Mouse (Mus musculus) liver, embryonic 12.5 days (tissue): Measurements from ENCODE around the gene Klk11. TPM values are rescaled to one million over a fixed set of nuclear protein-coding genes. Genes with fewer than 3 reads are reported as not detected.

Experiments used
- ATAC-seq: fragments of 200-750 bp; cut with Nextera tagmentation; 2 replicates; pipeline ENCODE4 v1.8.0; 2017; ENCODE audit warnings: moderate number of reproducible peaks, mild to moderate bottlenecking, moderate library complexity
- H3K27ac ChIP-seq: fragments of 300-500 bp; sonication (generic); 2 replicates; pipeline ENCODE4 v1.5.1; 2016; ENCODE audit warnings: mild to moderate bottlenecking
- H3K27me3 ChIP-seq: fragments of 300-500 bp; sonication (generic); replicated peaks from 2 replicates; pipeline ENCODE4 v1.6.1; 2016; ENCODE audit warnings: mild to moderate bottlenecking, moderate library complexity
- H3K36me3 ChIP-seq: fragments of 300-500 bp; sonication (generic); 2 replicates; pipeline ENCODE4 v1.6.1; 2016; ENCODE audit warnings: mild to moderate bottlenecking, moderate library complexity
- H3K4me1 ChIP-seq: fragments of 300-500 bp; sonication (generic); 2 replicates; pipeline ENCODE4 v1.6.1; 2016
- H3K4me2 ChIP-seq: fragments of 300-500 bp; sonication (generic); 2 replicates; pipeline ENCODE4 v1.6.1; 2016; ENCODE audit warnings: mild to moderate bottlenecking, moderate library complexity
- H3K4me3 ChIP-seq: fragments of 300-500 bp; sonication (generic); 2 replicates; pipeline ENCODE4 v1.5.1; 2016; ENCODE audit warnings: mild to moderate bottlenecking, moderate library complexity
- H3K9ac ChIP-seq: fragments of 300-500 bp; sonication (generic); 2 replicates; pipeline ENCODE4 v1.6.1; 2016; ENCODE audit warnings: mild to moderate bottlenecking, moderate library complexity
- H3K9me3 ChIP-seq: fragments of 300-500 bp; sonication (generic); replicated peaks from 2 replicates; pipeline ENCODE4 v1.6.1; 2016; ENCODE audit warnings: mild to moderate bottlenecking, moderate library complexity
- WGBS: fragments of 180-500 bp; shearing (Covaris S2); methylation state at CpG from one replicate; pipeline ENCODE4 v1.1.7; 2016; ENCODE audit not compliant: insufficient replicate concordance; 5-methylcytosine and 5-hydroxymethylcytosine counted together
- polyA plus RNA-seq: library from polyadenylated mRNA; unstranded; fragments of >200 nt; fragmentation: Nextera tagmentation; extraction: Ambion mirVana; gene quantifications from 2 replicates; pipeline ENCODE4 v1.2.1, GENCODE M21; 2016

Klk11 gene
- polyA plus RNA-seq, 1 experiment from 2014 or later, result not detected

GRCm38 (mm10) chr7:43777423-43777822 lies 3.0 kb downstream of the Klk11 start:
- no peaks in the 10 kb centered on the region for H3K36me3 ChIP-seq
- no peaks in the 10 kb centered on the region for H3K4me1 ChIP-seq
- H3K27me3 ChIP-seq, result 0 out of 2 replicates have a peak, but pooled peaks cover under 1% of the 10 kb centered on the region
- H3K9me3 ChIP-seq, result no peaks in the 10 kb centered on the region
- H3K4me3 ChIP-seq, result no peak overlapping the region
- no peak overlapping the region for H3K27ac ChIP-seq
- no peak overlapping the region for H3K4me2 ChIP-seq
- 74% methylated on average over 12 of the region's 12 CpGs for WGBS
- no peak overlapping the region for H3K9ac ChIP-seq
- ATAC-seq, result no peak

GRCm38 (mm10) chr7:43778176-43778970 lies 4.0 kb downstream of the Klk11 start:
- ATAC-seq, result no peak
- no peaks in the 10 kb centered on the region for H3K36me3 ChIP-seq
- H3K9ac ChIP-seq, result no peak overlapping the region
- H3K4me2 ChIP-seq, result no peak overlapping the region
- no peak overlapping the region for H3K27ac ChIP-seq
- H3K4me3 ChIP-seq, result no peak overlapping the region
- no peaks in the 10 kb centered on the region for H3K4me1 ChIP-seq
- WGBS, result 68% methylated on average over 10 of the region's 10 CpGs
- no peaks in the 10 kb centered on the region for H3K9me3 ChIP-seq
- H3K27me3 ChIP-seq, result peaks cover 10% of the 10 kb centered on the region

GRCm38 (mm10) chr7:43780241-43780640 lies 5.8 kb downstream of the Klk11 start:
- Histone ChIP-seq H3K4me1 (no peaks in the 10 kb centered on the region), H3K4me2 (no peak overlapping the region), H3K9me3 (no peaks in the 10 kb centered on the region), H3K27ac (no peak overlapping the region), H3K4me3 (no peak overlapping the region), H3K9ac (no peak overlapping the region), H3K27me3 (peaks cover 26% of the 10 kb centered on the region), H3K36me3 (no peaks in the 10 kb centered on the region)
- no peak for ATAC-seq
- 51% methylated on average over 6 of the region's 6 CpGs for WGBS

GRCm38 (mm10) chr7:43780746-43781145 lies 6.3 kb downstream of the Klk11 start, which contains the start of gene Klk10:
TSS of gene Klk10 (plus strand) at chr7:43781035.
- Histone ChIP-seq H3K9me3 (no peaks in the 10 kb centered on the region), H3K4me1 (no peaks in the 10 kb centered on the region), H3K27ac (no peak within 1 kb of the TSS), H3K27me3 (peaks cover 26% of the 10 kb centered on the region), H3K9ac (no peak within 1 kb of the TSS), H3K4me3 (no peak within 1 kb of the TSS), H3K4me2 (no peak within 1 kb of the TSS), H3K36me3 (no peaks in the 10 kb centered on the region)
- no peak for ATAC-seq
- WGBS, result 29% methylated on average over 5 of the region's 5 CpGs

GRCm38 (mm10) chr7:43781541-43781940 lies 7.1 kb downstream of the Klk11 start:
- H3K4me2 ChIP-seq, result no peak overlapping the region
- H3K27ac ChIP-seq, result no peak overlapping the region
- H3K36me3 ChIP-seq, result no peaks in the 10 kb centered on the region
- WGBS, result 71% methylated on average over 11 of the region's 11 CpGs
- H3K9ac ChIP-seq, result no peak overlapping the region
- peaks cover 26% of the 10 kb centered on the region for H3K27me3 ChIP-seq
- H3K9me3 ChIP-seq, result no peaks in the 10 kb centered on the region
- H3K4me1 ChIP-seq, result no peaks in the 10 kb centered on the region
- no peak for ATAC-seq
- no peak overlapping the region for H3K4me3 ChIP-seq

GRCm38 (mm10) chr7:43782275-43783265 lies 8.2 kb downstream of the Klk11 start:
- Histone ChIP-seq H3K9me3 (no peaks in the 10 kb centered on the region), H3K36me3 (no peaks in the 10 kb centered on the region), H3K27me3 (peaks cover 26% of the 10 kb centered on the region), H3K4me2 (peak overlapping the region; percentile 61), H3K4me1 (no peaks in the 10 kb centered on the region), H3K4me3 (peak overlapping the region; percentile 21; the same call in 1 of the 2 replicates), H3K27ac (no peak overlapping the region), H3K9ac (no peak overlapping the region)
- ATAC-seq, result peak; percentile 27; the same call in 1 of the 2 replicates
- 7% methylated on average over 36 of the region's 36 CpGs for WGBS

- WGBS, result 63% methylated on average over 1 of the region's 1 CpGs
- Histone ChIP-seq H3K9ac (no peak overlapping the region), H3K4me2 (no peak overlapping the region), H3K9me3 (no peaks in the 10 kb centered on the region), H3K4me1 (no peaks in the 10 kb centered on the region), H3K4me3 (no peak overlapping the region), H3K27ac (no peak overlapping the region), H3K36me3 (no peaks in the 10 kb centered on the region), H3K27me3 (peaks cover 26% of the 10 kb centered on the region)
- no peak for ATAC-seq
These were observed 10.9 kb downstream of the Klk11 start for GRCm38 (mm10) chr7:43785286-43785685.

GRCm38 (mm10) chr7:43788096-43788495 lies 13.7 kb downstream of the Klk11 start:
- Histone ChIP-seq H3K9me3 (no peaks in the 10 kb centered on the region), H3K27me3 (peaks cover 19% of the 10 kb centered on the region), H3K4me1 (no peaks in the 10 kb centered on the region), H3K9ac (no peak overlapping the region), H3K4me3 (no peak overlapping the region), H3K27ac (no peak overlapping the region), H3K36me3 (no peaks in the 10 kb centered on the region), H3K4me2 (no peak overlapping the region)
- ATAC-seq, result no peak
- 55% methylated on average over 3 of the region's 3 CpGs for WGBS

GRCm38 (mm10) chr7:43789295-43789694 lies 14.9 kb downstream of the Klk11 start:
- H3K36me3 ChIP-seq, result no peaks in the 10 kb centered on the region
- H3K9me3 ChIP-seq, result no peaks in the 10 kb centered on the region
- H3K9ac ChIP-seq, result no peak overlapping the region
- H3K27me3 ChIP-seq, result peaks cover 7% of the 10 kb centered on the region; the same call in 1 of the 2 replicates
- H3K4me1 ChIP-seq, result no peaks in the 10 kb centered on the region
- no peak for ATAC-seq
- 43% methylated on average over 2 of the region's 2 CpGs for WGBS
- H3K27ac ChIP-seq, result no peak overlapping the region
- no peak overlapping the region for H3K4me3 ChIP-seq
- H3K4me2 ChIP-seq, result no peak overlapping the region

- Histone ChIP-seq H3K27ac (no peak within 1 kb of the TSS), H3K36me3 (no peaks in the 10 kb centered on the region), H3K4me1 (peaks cover 3% of the 10 kb centered on the region; the same call in 1 of the 2 replicates), H3K9ac (no peak within 1 kb of the TSS), H3K9me3 (no peaks in the 10 kb centered on the region), H3K4me2 (no peak within 1 kb of the TSS), H3K27me3 (peaks cover 18% of the 10 kb centered on the region), H3K4me3 (no peak within 1 kb of the TSS)
- ATAC-seq, result no peak
- 42% methylated on average over 7 of the region's 7 CpGs for WGBS
These were observed 17.2 kb downstream of the Klk11 start, which contains the start of gene Klk9 for GRCm38 (mm10) chr7:43791591-43791990. TSS of gene Klk9 (plus strand) at chr7:43791891.

- H3K36me3 ChIP-seq, result no peaks in the 10 kb centered on the region
- H3K27ac ChIP-seq, result no peak overlapping the region
- peaks cover 37% of the 10 kb centered on the region for H3K27me3 ChIP-seq
- H3K4me2 ChIP-seq, result peak overlapping the region; percentile 67
- peaks cover 7% of the 10 kb centered on the region; the same call in 1 of the 2 replicates for H3K4me1 ChIP-seq
- peak overlapping the region; percentile 50 for H3K4me3 ChIP-seq
- 14% methylated on average over 8 of the region's 8 CpGs for WGBS
- no peak for ATAC-seq
- no peaks in the 10 kb centered on the region for H3K9me3 ChIP-seq
- no peak overlapping the region for H3K9ac ChIP-seq
These were observed 22.0 kb downstream of the Klk11 start for GRCm38 (mm10) chr7:43796355-43796754.
